Mouse (Mus musculus): Measurements from ENCODE around the gene Rtp2.
"Not testable (repeated sequence)": the region's sequence is repeated elsewhere in the genome, so short reads cannot be mapped to it uniquely, and the experiment has no call there.

The Rtp2 gene

GRCm38 (mm10) chr16:23952101-23952727, 20.0 kb upstream of the Rtp2 start:
- no peak for DNase-seq (ENCODE audit: low spot score)

GRCm38 (mm10) chr16:23947654-23948053, 15.5 kb upstream of the Rtp2 start:
- DNase-seq (ENCODE audit: low spot score): no peak

GRCm38 (mm10) chr16:23944801-23945200, 12.6 kb upstream of the Rtp2 start:
- no peak for DNase-seq (ENCODE audit: low spot score)

GRCm38 (mm10) chr16:23934397-23934796, 2.2 kb upstream of the Rtp2 start:
- no peak for DNase-seq (ENCODE audit: low spot score)

- DNase-seq (ENCODE audit: low spot score): no peak
These were observed 919 bp downstream of the Rtp2 start for GRCm38 (mm10) chr16:23931275-23931674.

GRCm38 (mm10) chr16:23930426-23931073, 1.6 kb downstream of the Rtp2 start:
- DNase-seq (ENCODE audit: low spot score): no peak

- DNase-seq (ENCODE audit: low spot score): no peak
These were observed 4.7 kb downstream of the Rtp2 start for GRCm38 (mm10) chr16:23927301-23928114.

- DNase-seq (ENCODE audit: low spot score): no peak
These were observed 9.3 kb downstream of the Rtp2 start for GRCm38 (mm10) chr16:23922906-23923305.

- no peak for DNase-seq (ENCODE audit: low spot score)
These were observed 10.5 kb downstream of the Rtp2 start for GRCm38 (mm10) chr16:23921697-23922096.

- no peak for DNase-seq (ENCODE audit: low spot score)
These were observed 12.8 kb downstream of the Rtp2 start for GRCm38 (mm10) chr16:23919418-23919817.

GRCm38 (mm10) chr16:23913401-23913800, 18.8 kb downstream of the Rtp2 start:
- no peak for DNase-seq (ENCODE audit: low spot score)

GRCm38 (mm10) chr16:23912741-23913140, 19.5 kb downstream of the Rtp2 start:
- DNase-seq (ENCODE audit: low spot score): no peak

GRCm38 (mm10) chr16:23909015-23909354, 23.2 kb downstream of the Rtp2 start:
- DNase-seq (ENCODE audit: low spot score): not testable (repeated sequence)

- not testable (repeated sequence) for DNase-seq (ENCODE audit: low spot score)
These were observed 23.8 kb downstream of the Rtp2 start for GRCm38 (mm10) chr16:23908076-23909014.

GRCm38 (mm10) chr16:23906586-23906985, 25.6 kb downstream of the Rtp2 start:
- not testable (repeated sequence) for DNase-seq (ENCODE audit: low spot score)

GRCm38 (mm10) chr16:23901411-23901810, 30.8 kb downstream of the Rtp2 start:
- DNase-seq (ENCODE audit: low spot score): no peak

- no peak for DNase-seq (ENCODE audit: low spot score)
These were observed 32.1 kb downstream of the Rtp2 start for GRCm38 (mm10) chr16:23900061-23900460.

- DNase-seq (ENCODE audit: low spot score): peak; percentile 90
These were observed 33.4 kb downstream of the Rtp2 start for GRCm38 (mm10) chr16:23898840-23899239.

GRCm38 (mm10) chr16:23897984-23898586, 34.1 kb downstream of the Rtp2 start:
- DNase-seq (ENCODE audit: low spot score): peak; percentile 79

- DNase-seq (ENCODE audit: low spot score): no peak
These were observed 34.7 kb downstream of the Rtp2 start for GRCm38 (mm10) chr16:23897486-23897885.

GRCm38 (mm10) chr16:23895135-23895534, 37.1 kb downstream of the Rtp2 start:
- DNase-seq (ENCODE audit: low spot score): no peak

- DNase-seq (ENCODE audit: low spot score): no peak
These were observed 41.6 kb downstream of the Rtp2 start, which contains the start of gene Sst for GRCm38 (mm10) chr16:23890636-23891035. Gene Sst (minus strand): TSS chr16:23890958.

All from testis, postnatal 10 days (tissue).